12 mouse cellular contexts compared by ENCODE assay signal in the genomic region with DNA sequence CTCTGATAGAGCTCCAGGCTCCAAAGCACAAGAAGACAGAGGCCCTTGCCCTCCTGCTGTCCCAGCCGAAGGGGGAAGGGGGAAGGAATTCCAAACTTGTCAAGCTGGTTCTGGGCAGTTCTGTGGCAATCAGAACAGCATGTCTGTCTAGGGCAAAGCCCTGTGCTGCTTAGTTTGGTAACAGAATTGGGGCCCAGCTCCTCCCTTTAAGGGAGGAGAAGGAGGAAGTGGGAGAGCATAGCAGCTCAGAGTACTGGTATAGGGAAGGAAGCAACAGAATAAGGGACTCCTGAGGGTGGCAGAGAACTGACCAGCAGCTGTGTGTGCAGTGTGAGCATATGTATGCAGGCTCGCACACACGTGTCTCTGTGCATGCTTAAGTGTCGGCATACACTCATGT. TPM values are rescaled to one million over a fixed set of nuclear protein-coding genes. Genes with fewer than 3 reads are reported as not detected.
DNase-seq lines count a peak whose midpoint lies in the region; ATAC-seq and TF ChIP-seq lines count a peak whose summit lies in the region.
"Had no signal": no experiment of that assay in that cellular context is flagged by ENCODE, and none has a peak within 500 bp of the region (broad histone marks: within the 10 kb centered on the region; RNA-seq: fewer than 3 reads in every experiment).

No protein-coding gene starts in this region.

- no peak overlapping the region for H3K4me3 ChIP-seq in bone marrow macrophage, adult 2 months (ENCODE audit: insufficient read depth, low read length)
- no peak overlapping the region for H3K4me3 ChIP-seq in liver, embryonic 16.5 days (ENCODE audit: low read depth, low read length)
- no peak overlapping the region for H3K4me3 ChIP-seq in stomach, embryonic 14.5 days (ENCODE audit: low read depth, low read length)
- H3K4me3 ChIP-seq in intestine, embryonic 16.5 days (ENCODE audit: low read length) = no peak overlapping the region
- H3K4me3 ChIP-seq in midbrain, embryonic 15.5 days = no peak overlapping the region
- H3K4me3 ChIP-seq in forebrain, postnatal 0 days (ENCODE audit: low read depth, low read length) = no peak overlapping the region
- H3K4me3 ChIP-seq: myocyte had no signal

- TF ChIP-seq CTCF in bone marrow macrophage, adult 2 months (IDR thresholded peaks at IDR 0.05; ENCODE audit: low read depth, low read length) = no peak
- TF ChIP-seq CTCF in forebrain, postnatal 0 days (IDR thresholded peaks at IDR 0.05; ENCODE audit: low read depth) = no peak

- no peak overlapping the region for H3K4me2 ChIP-seq in liver, embryonic 16.5 days (ENCODE audit: low read depth, low read length)
- H3K4me2 ChIP-seq in stomach, embryonic 14.5 days (replicated peaks; ENCODE audit: low read depth, low read length) = no peak overlapping the region
- H3K4me2 ChIP-seq in intestine, embryonic 16.5 days (ENCODE audit: low read depth, low read length) = no peak overlapping the region
- H3K4me2 ChIP-seq in midbrain, embryonic 15.5 days = no peak overlapping the region
- no peak overlapping the region for H3K4me2 ChIP-seq in forebrain, postnatal 0 days (ENCODE audit: low read depth)

- H3K4me1 ChIP-seq in bone marrow macrophage, adult 2 months (ENCODE audit: control insufficient read depth, insufficient read depth, low read length) = peaks cover 42% of the 10 kb centered on the region
- H3K4me1 ChIP-seq in liver, embryonic 16.5 days (ENCODE audit: control insufficient read depth, low read depth, low read length) = no peaks in the 10 kb centered on the region; the same call in 1 of the 2 replicates
- H3K4me1 ChIP-seq in stomach, embryonic 14.5 days (ENCODE audit: control insufficient read depth, insufficient read depth, low read length) = no peaks in the 10 kb centered on the region
- no peaks in the 10 kb centered on the region for H3K4me1 ChIP-seq in intestine, embryonic 16.5 days (ENCODE audit: control insufficient read depth, insufficient read depth, low read length)
- H3K4me1 ChIP-seq in midbrain, embryonic 15.5 days = no peaks in the 10 kb centered on the region; the same call in 1 of the 2 replicates
- no peaks in the 10 kb centered on the region for H3K4me1 ChIP-seq in forebrain, postnatal 0 days (ENCODE audit: insufficient read depth)

- peak overlapping the region; percentile 80 for H3K27ac ChIP-seq in bone marrow macrophage, adult 2 months (ENCODE audit: insufficient read depth, low read depth, low read length)
- 0 out of 2 replicates have a peak overlapping the region, but pooled peaks have one; percentile 9 for H3K27ac ChIP-seq in liver, embryonic 16.5 days (ENCODE audit: low read length)
- H3K27ac ChIP-seq in stomach, embryonic 14.5 days (ENCODE audit: low read length) = no peak overlapping the region
- no peak overlapping the region for H3K27ac ChIP-seq in intestine, embryonic 16.5 days (ENCODE audit: low read length)
- no peak overlapping the region for H3K27ac ChIP-seq in midbrain, embryonic 15.5 days
- no peak overlapping the region for H3K27ac ChIP-seq in forebrain, postnatal 0 days (ENCODE audit: low read depth, low read length)

- peak; percentile 54 for ATAC-seq in liver, embryonic 16.5 days (ENCODE audit: low read depth)
- ATAC-seq in stomach, embryonic 14.5 days (ENCODE audit: insufficient number of reproducible peaks, insufficient read depth, low FRiP score, low read depth) = peak; percentile 62
- no peak; the same call in 1 of the 2 replicates for ATAC-seq in intestine, embryonic 16.5 days
- no peak for ATAC-seq in midbrain, embryonic 15.5 days (replicated peaks)
- ATAC-seq in forebrain, postnatal 0 days = no peak

- TF ChIP-seq POLR2A in bone marrow macrophage, adult 2 months (IDR thresholded peaks at IDR 0.05; ENCODE audit: borderline replicate concordance, low read depth, low read length) = no peak

- DNase-seq in layer of hippocampus, adult 9-11 months = peak; percentile 56
- DNase-seq in layer of hippocampus, postnatal 14 days (ENCODE audit: low spot score in 2 of 2) = no peak
- no peak for DNase-seq in forebrain, postnatal 0 days
- DNase-seq: kidney, adult 11 months; right cerebral cortex, postnatal 4 days had no signal

- H3K9me3 ChIP-seq in liver, embryonic 16.5 days (replicated peaks; ENCODE audit: control insufficient read depth, low read length) = no peaks in the 10 kb centered on the region
- H3K9me3 ChIP-seq in stomach, embryonic 14.5 days (ENCODE audit: control insufficient read depth, low read depth, low read length) = no peaks in the 10 kb centered on the region
- H3K9me3 ChIP-seq in intestine, embryonic 16.5 days (ENCODE audit: control insufficient read depth, low read length) = no peaks in the 10 kb centered on the region
- no peaks in the 10 kb centered on the region for H3K9me3 ChIP-seq in midbrain, embryonic 15.5 days
- H3K9me3 ChIP-seq in forebrain, postnatal 0 days (ENCODE audit: low read length) = no peaks in the 10 kb centered on the region

- no peaks in the 10 kb centered on the region for H3K36me3 ChIP-seq in liver, embryonic 16.5 days (ENCODE audit: control insufficient read depth, insufficient read depth)
- H3K36me3 ChIP-seq in stomach, embryonic 14.5 days (ENCODE audit: control insufficient read depth, insufficient read depth, low read length) = no peaks in the 10 kb centered on the region
- no peaks in the 10 kb centered on the region for H3K36me3 ChIP-seq in intestine, embryonic 16.5 days (ENCODE audit: control insufficient read depth, insufficient read depth, low read length)
- no peaks in the 10 kb centered on the region for H3K36me3 ChIP-seq in midbrain, embryonic 15.5 days (replicated peaks)
- no peaks in the 10 kb centered on the region for H3K36me3 ChIP-seq in forebrain, postnatal 0 days (ENCODE audit: insufficient read depth)

- no peaks in the 10 kb centered on the region for H3K27me3 ChIP-seq in liver, embryonic 16.5 days (ENCODE audit: control insufficient read depth, insufficient read depth, low read depth, low read length)
- H3K27me3 ChIP-seq in stomach, embryonic 14.5 days (ENCODE audit: control insufficient read depth, insufficient read depth, low read length) = no peaks in the 10 kb centered on the region
- no peaks in the 10 kb centered on the region for H3K27me3 ChIP-seq in intestine, embryonic 16.5 days (replicated peaks; ENCODE audit: control insufficient read depth, insufficient read depth, low read length)
- 0 out of 2 replicates have a peak, but pooled peaks cover 5% of the 10 kb centered on the region for H3K27me3 ChIP-seq in midbrain, embryonic 15.5 days (replicated peaks)
- H3K27me3 ChIP-seq in forebrain, postnatal 0 days (ENCODE audit: insufficient read depth, low read length) = peaks cover 10% of the 10 kb centered on the region; the same call in 1 of the 2 replicates

- WGBS in liver, embryonic 16.5 days (ENCODE audit: insufficient replicate concordance) = 16% methylated on average over 4 of the region's 4 CpGs
- WGBS in stomach, embryonic 14.5 days = 65% methylated on average over 4 of the region's 4 CpGs
- 64% methylated on average over 4 of the region's 4 CpGs for WGBS in intestine, embryonic 16.5 days
- 80% methylated on average over 4 of the region's 4 CpGs for WGBS in midbrain, embryonic 15.5 days
- 72% methylated on average over 4 of the region's 4 CpGs for WGBS in forebrain, postnatal 0 days

- H3K9ac ChIP-seq in liver, embryonic 16.5 days (ENCODE audit: low read depth, low read length) = no peak overlapping the region
- no peak overlapping the region for H3K9ac ChIP-seq in stomach, embryonic 14.5 days (replicated peaks; ENCODE audit: low read depth, low read length)
- no peak overlapping the region for H3K9ac ChIP-seq in intestine, embryonic 16.5 days (ENCODE audit: low read depth, low read length)
- no peak overlapping the region for H3K9ac ChIP-seq in midbrain, embryonic 15.5 days
- no peak overlapping the region for H3K9ac ChIP-seq in forebrain, postnatal 0 days

RNA-seq across cellular contexts. Expression of a gene that starts 25.6 kb away (rescaled TPM):
- total RNA-seq in layer of hippocampus, postnatal 14 days (2021) = 1 to 10 TPM; 4.1 to 5.1 TPM
- polyA plus RNA-seq in bone marrow macrophage, adult 2 months (2012; ENCODE audit: insufficient read depth, insufficient read length, missing spikeins) = 96.8 and 118 TPM in 2 replicates
- 8.4 and 9.5 TPM in 2 replicates for polyA plus RNA-seq in liver, embryonic 16.5 days (2015; fragmentation: Nextera tagmentation; extraction: Ambion mirVana)
- polyA plus RNA-seq in stomach, embryonic 14.5 days (2014; fragmentation: Nextera tagmentation; extraction: Ambion mirVana) = 2.4 and 4.1 TPM in 2 replicates
- polyA plus RNA-seq in intestine, embryonic 16.5 days (2015; fragmentation: Nextera tagmentation; extraction: Ambion mirVana) = 3.1 and 4.1 TPM in 2 replicates
- polyA plus RNA-seq in midbrain, embryonic 15.5 days (2015; fragmentation: Nextera tagmentation; extraction: Ambion mirVana) = 2.6 and 4.0 TPM in 2 replicates
- 3.5 and 4.4 TPM in 2 replicates for total RNA-seq in forebrain, postnatal 0 days (2014; rRNA removed)
- 1.7 and 3.6 TPM in 2 replicates for polyA plus RNA-seq in forebrain, postnatal 0 days (2015; fragmentation: Nextera tagmentation; extraction: Ambion mirVana)

RNA-seq across cellular contexts. Expression of a gene that starts 26.0 kb away (rescaled TPM):
- not detected for total RNA-seq in layer of hippocampus, postnatal 14 days (2021)
- not detected in 2 replicates for polyA plus RNA-seq in bone marrow macrophage, adult 2 months (2012; ENCODE audit: insufficient read depth, insufficient read length, missing spikeins)
- polyA plus RNA-seq in liver, embryonic 16.5 days (2015; fragmentation: Nextera tagmentation; extraction: Ambion mirVana) = not detected in 2 replicates
- polyA plus RNA-seq in stomach, embryonic 14.5 days (2014; fragmentation: Nextera tagmentation; extraction: Ambion mirVana) = 0.91 and 1.1 TPM in 2 replicates
- 0.68 TPM in 1 of 2 replicates, not detected in the other for polyA plus RNA-seq in intestine, embryonic 16.5 days (2015; fragmentation: Nextera tagmentation; extraction: Ambion mirVana)
- polyA plus RNA-seq in midbrain, embryonic 15.5 days (2015; fragmentation: Nextera tagmentation; extraction: Ambion mirVana) = not detected in 2 replicates
- total RNA-seq in forebrain, postnatal 0 days (2014; rRNA removed) = not detected in 2 replicates
- not detected in 2 replicates for polyA plus RNA-seq in forebrain, postnatal 0 days (2015; fragmentation: Nextera tagmentation; extraction: Ambion mirVana)
- total RNA-seq: left cerebral cortex, postnatal 10 days had no signal
- polyA plus RNA-seq: myocyte had no signal

Comparison
In these comparisons a context has a peak if more than half of its experiments do, and no peak if none do; other contexts are left out.
1. H3K27ac ChIP-seq: peak in bone marrow macrophage, adult 2 months (single experiment) and liver, embryonic 16.5 days (single experiment); none in stomach, embryonic 14.5 days (single experiment), intestine, embryonic 16.5 days (single experiment), midbrain, embryonic 15.5 days (single experiment) and forebrain, postnatal 0 days (single experiment).
2. ATAC-seq: peak in liver, embryonic 16.5 days (single experiment) and stomach, embryonic 14.5 days (single experiment); none in intestine, embryonic 16.5 days (single experiment), midbrain, embryonic 15.5 days (single experiment) and forebrain, postnatal 0 days (single experiment).